31 mouse cellular contexts compared by ENCODE assay signal in genomic region chr7:88482628-88483027, GRCm38 (mm10). TPM values are rescaled to one million over a fixed set of nuclear protein-coding genes. Genes with fewer than 3 reads are reported as not detected.
DNase-seq lines count a peak whose midpoint lies in the region; ATAC-seq and TF ChIP-seq lines count a peak whose summit lies in the region.
"Had no signal": no experiment of that assay in that cellular context is flagged by ENCODE, and none has a peak within 500 bp of the region (broad histone marks: within the 10 kb centered on the region; RNA-seq: fewer than 3 reads in every experiment).

No protein-coding gene starts in this region.

- H3K4me3 ChIP-seq in lung, postnatal 0 days (ENCODE audit: low read depth, low read length), result no peak overlapping the region; the same call in 1 of the 2 replicates
- H3K4me3 ChIP-seq in midbrain, embryonic 13.5 days (replicated peaks), result no peak overlapping the region
- H3K4me3 ChIP-seq: embryonic facial prominence, embryonic 10.5 days; embryonic facial prominence, embryonic 15.5 days; forebrain, embryonic 13.5 days; heart, embryonic 10.5 days; heart, embryonic 15.5 days; hindbrain, embryonic 12.5 days; limb, embryonic 10.5 days; limb, embryonic 15.5 days; neural tube, embryonic 15.5 days had no signal

- H3K9ac ChIP-seq in lung, postnatal 0 days (replicated peaks; ENCODE audit: low read depth), result no peak overlapping the region
- H3K9ac ChIP-seq in midbrain, embryonic 13.5 days (replicated peaks), result no peak overlapping the region
- H3K9ac ChIP-seq: embryonic facial prominence, embryonic 15.5 days; forebrain, embryonic 13.5 days; heart, embryonic 15.5 days; hindbrain, embryonic 12.5 days; limb, embryonic 15.5 days; neural tube, embryonic 15.5 days had no signal

- ATAC-seq in lung, postnatal 0 days, result no peak
- peak; percentile 53; the same call in 1 of the 2 replicates for ATAC-seq in erythroblast, adult 5-6 weeks (replicated peaks; ENCODE audit: low FRiP score, poor library complexity, severe bottlenecking)
- ATAC-seq in megakaryocyte, adult 5-6 weeks (ENCODE audit: poor library complexity, severe bottlenecking), result peak; percentile 7
- no peak for ATAC-seq in midbrain, embryonic 13.5 days
- ATAC-seq: CD4-positive, CD25-positive, alpha-beta regulatory T cell, adult 4 months; forebrain, embryonic 13.5 days; intestine, embryonic 16.5 days had no signal

- WGBS in lung, postnatal 0 days, result 51% methylated on average over 7 of the region's 7 CpGs
- WGBS in midbrain, embryonic 13.5 days, result 83% methylated on average over 7 of the region's 7 CpGs

- no peak for TF ChIP-seq CTCF in lung, postnatal 0 days (IDR thresholded peaks at IDR 0.05)

- DNase-seq in lung, postnatal 0 days (ENCODE audit: low spot score), result no peak
- DNase-seq in lung, postnatal 14 days, result no peak
- DNase-seq in right cerebral cortex, postnatal 4 days, result no peak
- no peak for DNase-seq in spleen, postnatal 36 days (ENCODE audit: low spot score in 2 of 2)
- DNase-seq: adrenal gland, adult 8-10 months; cerebellum, adult 11-12 months; cerebellum, postnatal 10 days; gastrocnemius, postnatal 10 days; heart, adult 11 months; kidney, adult 9 months; kidney, postnatal 10 days; midbrain, embryonic 14.5 days; retina, postnatal 1 day; right cerebral cortex, postnatal 25 days; thymus, adult 2 months; thymus, postnatal 36 days had no signal

- H3K9me3 ChIP-seq in lung, postnatal 0 days (ENCODE audit: low read length), result no peaks in the 10 kb centered on the region
- H3K9me3 ChIP-seq in midbrain, embryonic 13.5 days, result no peaks in the 10 kb centered on the region
- H3K9me3 ChIP-seq: embryonic facial prominence, embryonic 10.5 days; embryonic facial prominence, embryonic 15.5 days; forebrain, embryonic 13.5 days; heart, embryonic 10.5 days; heart, embryonic 15.5 days; hindbrain, embryonic 12.5 days; limb, embryonic 10.5 days; limb, embryonic 15.5 days; neural tube, embryonic 15.5 days had no signal

- no peak overlapping the region for H3K27ac ChIP-seq in lung, postnatal 0 days (ENCODE audit: low read length)
- no peak overlapping the region for H3K27ac ChIP-seq in midbrain, embryonic 13.5 days
- H3K27ac ChIP-seq: embryonic facial prominence, embryonic 10.5 days; embryonic facial prominence, embryonic 15.5 days; forebrain, embryonic 13.5 days; heart, embryonic 10.5 days; heart, embryonic 15.5 days; hindbrain, embryonic 12.5 days; limb, embryonic 10.5 days; limb, embryonic 15.5 days; neural tube, embryonic 15.5 days had no signal

- H3K4me1 ChIP-seq in lung, postnatal 0 days (ENCODE audit: insufficient read depth, low read depth, low read length), result peaks cover 4% of the 10 kb centered on the region; the same call in 1 of the 2 replicates
- H3K4me1 ChIP-seq in midbrain, embryonic 13.5 days (replicated peaks), result no peaks in the 10 kb centered on the region
- H3K4me1 ChIP-seq: embryonic facial prominence, embryonic 10.5 days; embryonic facial prominence, embryonic 15.5 days; forebrain, embryonic 13.5 days; heart, embryonic 10.5 days; heart, embryonic 15.5 days; hindbrain, embryonic 12.5 days; limb, embryonic 10.5 days; limb, embryonic 15.5 days; neural tube, embryonic 15.5 days had no signal

- no peaks in the 10 kb centered on the region for H3K27me3 ChIP-seq in lung, postnatal 0 days (replicated peaks; ENCODE audit: insufficient read depth, low read length)
- no peaks in the 10 kb centered on the region for H3K27me3 ChIP-seq in midbrain, embryonic 13.5 days
- H3K27me3 ChIP-seq: embryonic facial prominence, embryonic 15.5 days; forebrain, embryonic 13.5 days; heart, embryonic 15.5 days; hindbrain, embryonic 12.5 days; limb, embryonic 15.5 days; neural tube, embryonic 15.5 days had no signal

- H3K4me2 ChIP-seq in lung, postnatal 0 days (replicated peaks; ENCODE audit: low read depth, low read length), result peak overlapping the region; percentile 20; the same call in 1 of the 2 replicates
- no peak overlapping the region for H3K4me2 ChIP-seq in midbrain, embryonic 13.5 days (replicated peaks)
- H3K4me2 ChIP-seq: embryonic facial prominence, embryonic 15.5 days; forebrain, embryonic 13.5 days; heart, embryonic 15.5 days; hindbrain, embryonic 12.5 days; limb, embryonic 15.5 days; neural tube, embryonic 15.5 days had no signal

- no peaks in the 10 kb centered on the region for H3K36me3 ChIP-seq in lung, postnatal 0 days (ENCODE audit: insufficient read depth, low read length)
- H3K36me3 ChIP-seq in midbrain, embryonic 13.5 days, result no peaks in the 10 kb centered on the region
- H3K36me3 ChIP-seq: embryonic facial prominence, embryonic 10.5 days; embryonic facial prominence, embryonic 15.5 days; heart, embryonic 10.5 days; heart, embryonic 15.5 days; hindbrain, embryonic 12.5 days; limb, embryonic 10.5 days; limb, embryonic 15.5 days; neural tube, embryonic 15.5 days had no signal

- TF ChIP-seq EP300 in lung, postnatal 0 days (IDR thresholded peaks at IDR 0.05), result no peak

RNA-seq across cellular contexts. Expression of gene Rab38, which starts 52.6 kb away (rescaled TPM):
- 20.7 and 21.0 TPM in 2 replicates for polyA plus RNA-seq in lung, postnatal 0 days (2015; fragmentation: Nextera tagmentation; extraction: Ambion mirVana)
- 3.7 and 7.3 TPM in 2 replicates for total RNA-seq in erythroblast, adult 5-6 weeks (2015; ENCODE audit: low replicate concordance)
- total RNA-seq in erythroblast, adult 5-6 weeks (2017; ENCODE audit: low replicate concordance), result 2.4 and 4.9 TPM in 2 replicates
- 3.5 and 4.0 TPM in 2 replicates for total RNA-seq in megakaryocyte, adult 5-6 weeks (2015)
- total RNA-seq in megakaryocyte, adult 5-6 weeks (2017), result 1.2 and 4.7 TPM in 2 replicates
- polyA plus RNA-seq in midbrain, embryonic 13.5 days (2015; fragmentation: Nextera tagmentation; extraction: Ambion mirVana), result 0.99 and 1.6 TPM in 2 replicates
- total RNA-seq: monocyte, adult 5-6 weeks had no signal
- polyA plus RNA-seq: CD4-positive, CD25-positive, alpha-beta regulatory T cell, adult 4 months had no signal

Comparison
In these comparisons a context has a peak if more than half of its experiments do, and no peak if none do; other contexts are left out.
1. ATAC-seq: peak in erythroblast, adult 5-6 weeks (single experiment) and megakaryocyte, adult 5-6 weeks (single experiment); none in lung, postnatal 0 days (single experiment) and midbrain, embryonic 13.5 days (single experiment).